Mouse (Mus musculus): Measurements from ENCODE around the gene Cep63. TPM values are rescaled to one million over a fixed set of nuclear protein-coding genes. Genes with fewer than 3 reads are reported as not detected.

Gene Cep63
- polyA plus RNA-seq, 1 experiment from 2014 or later, result 51.6 TPM

- peak overlapping the region; percentile 98 for H3K9ac ChIP-seq (replicated peaks)
- H3K4me2 ChIP-seq (replicated peaks), result peak overlapping the region; percentile 60
- H3K4me1 ChIP-seq (replicated peaks), result peaks cover 22% of the 10 kb centered on the region
- H3K4me3 ChIP-seq (replicated peaks), result peak overlapping the region; percentile 85
- no peak overlapping the region for H3K27ac ChIP-seq
- no peaks in the 10 kb centered on the region for H3K9me3 ChIP-seq
- H3K27me3 ChIP-seq, result no peaks in the 10 kb centered on the region
- 91% methylated on average over 7 of the region's 7 CpGs for WGBS
- no peak for ATAC-seq
- peaks cover 19% of the 10 kb centered on the region for H3K36me3 ChIP-seq
These were observed 1.1 kb upstream of the Cep63 start for GRCm38 (mm10) chr9:102627442-102627841.

GRCm38 (mm10) chr9:102626839-102627225 lies 498 bp upstream of the Cep63 start:
- under 1% methylated on average over 9 of the region's 9 CpGs for WGBS
- ATAC-seq, result no peak

GRCm38 (mm10) chr9:102625401-102625982 lies 842 bp downstream of the Cep63 start:
- H3K27ac ChIP-seq, result peak overlapping the region; percentile 97
- H3K27me3 ChIP-seq, result no peaks in the 10 kb centered on the region
- peak overlapping the region; percentile 98 for H3K9ac ChIP-seq (replicated peaks)
- H3K4me2 ChIP-seq (replicated peaks), result peak overlapping the region; percentile 75
- peak overlapping the region; percentile 85 for H3K4me3 ChIP-seq (replicated peaks)
- ATAC-seq, result peak; percentile 83
- H3K9me3 ChIP-seq, result no peaks in the 10 kb centered on the region
- peaks cover 22% of the 10 kb centered on the region for H3K4me1 ChIP-seq (replicated peaks)
- WGBS, result under 1% methylated on average over 27 of the region's 27 CpGs
- peaks cover 4% of the 10 kb centered on the region; the same call in 1 of the 2 replicates for H3K36me3 ChIP-seq

More at GRCm38 (mm10) chr9:102626839-102627225, 498 bp upstream of the Cep63 start:
- H3K9me3 ChIP-seq, result no peaks in the 10 kb centered on the region
- H3K4me1 ChIP-seq (replicated peaks), result peaks cover 22% of the 10 kb centered on the region
- peak overlapping the region; percentile 98 for H3K9ac ChIP-seq (replicated peaks)
- H3K27ac ChIP-seq, result peak overlapping the region; percentile 97
- peaks cover 16% of the 10 kb centered on the region for H3K36me3 ChIP-seq
- H3K4me2 ChIP-seq (replicated peaks), result peak overlapping the region; percentile 60
- H3K27me3 ChIP-seq, result no peaks in the 10 kb centered on the region
- H3K4me3 ChIP-seq (replicated peaks), result peak overlapping the region; percentile 85

- H3K27me3 ChIP-seq, result no peaks in the 10 kb centered on the region
- ATAC-seq, result no peak
- no peak overlapping the region for H3K27ac ChIP-seq
- H3K36me3 ChIP-seq, result peaks cover 7% of the 10 kb centered on the region
- no peak overlapping the region for H3K4me2 ChIP-seq (replicated peaks)
- H3K9ac ChIP-seq (replicated peaks), result no peak overlapping the region
- no peak overlapping the region for H3K4me3 ChIP-seq (replicated peaks)
- H3K4me1 ChIP-seq (replicated peaks), result peaks cover 22% of the 10 kb centered on the region
- H3K9me3 ChIP-seq, result no peaks in the 10 kb centered on the region
- WGBS, result 75% methylated on average over 7 of the region's 7 CpGs
These were observed 2.8 kb downstream of the Cep63 start for GRCm38 (mm10) chr9:102623581-102623980.

- peaks cover 14% of the 10 kb centered on the region for H3K36me3 ChIP-seq
- H3K9ac ChIP-seq (replicated peaks), result no peak overlapping the region
- no peaks in the 10 kb centered on the region for H3K9me3 ChIP-seq
- H3K4me2 ChIP-seq (replicated peaks), result no peak overlapping the region
- H3K27ac ChIP-seq, result no peak overlapping the region
- peaks cover 22% of the 10 kb centered on the region for H3K4me1 ChIP-seq (replicated peaks)
- no peak overlapping the region for H3K4me3 ChIP-seq (replicated peaks)
- ATAC-seq, result no peak
- WGBS, result 90% methylated on average over 6 of the region's 6 CpGs
- H3K27me3 ChIP-seq, result no peaks in the 10 kb centered on the region
These were observed 3.5 kb downstream of the Cep63 start for GRCm38 (mm10) chr9:102622876-102623275.

- Histone ChIP-seq H3K36me3 (peaks cover 19% of the 10 kb centered on the region), H3K4me2 (replicated peaks) (no peak overlapping the region), H3K27ac (no peak overlapping the region), H3K9ac (replicated peaks) (no peak overlapping the region), H3K4me1 (replicated peaks) (peaks cover 18% of the 10 kb centered on the region), H3K27me3 (no peaks in the 10 kb centered on the region), H3K4me3 (replicated peaks) (no peak overlapping the region), H3K9me3 (no peaks in the 10 kb centered on the region)
- ATAC-seq, result no peak
- 37% methylated on average over 5 of the region's 5 CpGs for WGBS
These were observed 4.0 kb downstream of the Cep63 start for GRCm38 (mm10) chr9:102622192-102622857.

GRCm38 (mm10) chr9:102621385-102621784 lies 4.9 kb downstream of the Cep63 start:
- Histone ChIP-seq H3K4me2 (replicated peaks) (no peak overlapping the region), H3K36me3 (peaks cover 22% of the 10 kb centered on the region), H3K4me3 (replicated peaks) (no peak overlapping the region), H3K9ac (replicated peaks) (no peak overlapping the region), H3K9me3 (no peaks in the 10 kb centered on the region), H3K27ac (no peak overlapping the region), H3K27me3 (no peaks in the 10 kb centered on the region), H3K4me1 (replicated peaks) (peaks cover 12% of the 10 kb centered on the region)
- WGBS, result 78% methylated on average over 5 of the region's 5 CpGs
- ATAC-seq, result no peak

GRCm38 (mm10) chr9:102616267-102616666 lies 10.1 kb downstream of the Cep63 start:
- Histone ChIP-seq H3K9ac (replicated peaks) (no peak overlapping the region), H3K4me2 (replicated peaks) (no peak overlapping the region), H3K9me3 (no peaks in the 10 kb centered on the region), H3K36me3 (peaks cover 61% of the 10 kb centered on the region), H3K4me1 (replicated peaks) (no peaks in the 10 kb centered on the region), H3K27ac (no peak overlapping the region), H3K27me3 (no peaks in the 10 kb centered on the region), H3K4me3 (replicated peaks) (no peak overlapping the region)
- WGBS, result 92% methylated on average over 9 of the region's 9 CpGs
- no peak for ATAC-seq

GRCm38 (mm10) chr9:102615071-102615470 lies 11.3 kb downstream of the Cep63 start:
- no peaks in the 10 kb centered on the region for H3K9me3 ChIP-seq
- no peak overlapping the region for H3K4me3 ChIP-seq (replicated peaks)
- H3K4me1 ChIP-seq (replicated peaks), result no peaks in the 10 kb centered on the region
- peaks cover 69% of the 10 kb centered on the region for H3K36me3 ChIP-seq
- no peak overlapping the region for H3K9ac ChIP-seq (replicated peaks)
- no peak for ATAC-seq
- no peak overlapping the region for H3K4me2 ChIP-seq (replicated peaks)
- WGBS, result 97% methylated on average over 3 of the region's 3 CpGs
- no peaks in the 10 kb centered on the region for H3K27me3 ChIP-seq
- no peak overlapping the region for H3K27ac ChIP-seq

- H3K36me3 ChIP-seq, result peaks cover 46% of the 10 kb centered on the region
- no peak overlapping the region for H3K9ac ChIP-seq (replicated peaks)
- no peak overlapping the region for H3K4me2 ChIP-seq (replicated peaks)
- 96% methylated on average over 3 of the region's 3 CpGs for WGBS
- no peak overlapping the region for H3K4me3 ChIP-seq (replicated peaks)
- ATAC-seq, result no peak
- H3K4me1 ChIP-seq (replicated peaks), result no peaks in the 10 kb centered on the region
- H3K9me3 ChIP-seq, result no peaks in the 10 kb centered on the region
- H3K27ac ChIP-seq, result no peak overlapping the region
- no peaks in the 10 kb centered on the region for H3K27me3 ChIP-seq
These were observed 17.1 kb downstream of the Cep63 start for GRCm38 (mm10) chr9:102609221-102609620.

- H3K27ac ChIP-seq, result no peak overlapping the region
- H3K4me2 ChIP-seq (replicated peaks), result no peak overlapping the region
- no peaks in the 10 kb centered on the region for H3K9me3 ChIP-seq
- no peak overlapping the region for H3K9ac ChIP-seq (replicated peaks)
- peaks cover 39% of the 10 kb centered on the region for H3K36me3 ChIP-seq
- no peak for ATAC-seq
- H3K4me1 ChIP-seq (replicated peaks), result no peaks in the 10 kb centered on the region
- H3K4me3 ChIP-seq (replicated peaks), result no peak overlapping the region
- H3K27me3 ChIP-seq, result no peaks in the 10 kb centered on the region
- WGBS, result 58% methylated on average over 5 of the region's 5 CpGs
These were observed 18.9 kb downstream of the Cep63 start for GRCm38 (mm10) chr9:102607471-102607870.

GRCm38 (mm10) chr9:102605162-102605561 lies 21.2 kb downstream of the Cep63 start:
- Histone ChIP-seq H3K4me1 (replicated peaks) (no peaks in the 10 kb centered on the region), H3K9ac (replicated peaks) (no peak overlapping the region), H3K9me3 (no peaks in the 10 kb centered on the region), H3K27ac (peak overlapping the region; percentile 14; the same call in 1 of the 2 replicates), H3K36me3 (peaks cover 38% of the 10 kb centered on the region), H3K4me2 (replicated peaks) (no peak overlapping the region), H3K4me3 (replicated peaks) (no peak overlapping the region), H3K27me3 (no peaks in the 10 kb centered on the region)
- ATAC-seq, result no peak
- 79% methylated on average over 6 of the region's 6 CpGs for WGBS

Data from midbrain, embryonic 13.5 days (tissue).